Mouse (Mus musculus): ENCODE measurements around the gene Mfsd6l. TPM values are rescaled to one million over a fixed set of nuclear protein-coding genes. Genes with fewer than 3 reads are reported as not detected.
A peak's percentile ranks its signal among the peaks of the same experiment; 100 is the strongest.

The Mfsd6l gene
- total RNA-seq, 1 experiment from 2014 or later = not detected

DNA sequence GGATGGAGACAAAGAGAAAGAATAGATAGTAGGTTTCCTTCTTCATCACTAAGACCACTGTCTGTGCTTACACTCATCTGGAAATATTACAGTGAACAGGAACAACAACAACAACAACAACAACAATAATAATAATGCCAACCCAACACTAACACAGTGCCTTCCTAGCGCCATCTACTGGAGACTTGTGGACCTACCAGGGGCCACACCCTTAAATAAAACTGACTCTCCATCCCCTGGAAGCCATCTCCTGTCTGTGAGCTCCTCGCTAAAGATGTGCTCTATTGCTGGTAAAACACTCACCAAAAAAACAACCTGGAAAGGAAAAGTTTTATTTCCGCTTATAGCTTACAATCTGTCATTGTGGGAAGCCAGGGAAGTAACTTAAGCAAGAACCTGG is 6.4 kb upstream of the Mfsd6l start:
- ATAC-seq (replicated peaks; ENCODE audit: low read depth, poor library complexity, severe bottlenecking) = peak; percentile 41; the same call in 1 of the 2 replicates

DNA sequence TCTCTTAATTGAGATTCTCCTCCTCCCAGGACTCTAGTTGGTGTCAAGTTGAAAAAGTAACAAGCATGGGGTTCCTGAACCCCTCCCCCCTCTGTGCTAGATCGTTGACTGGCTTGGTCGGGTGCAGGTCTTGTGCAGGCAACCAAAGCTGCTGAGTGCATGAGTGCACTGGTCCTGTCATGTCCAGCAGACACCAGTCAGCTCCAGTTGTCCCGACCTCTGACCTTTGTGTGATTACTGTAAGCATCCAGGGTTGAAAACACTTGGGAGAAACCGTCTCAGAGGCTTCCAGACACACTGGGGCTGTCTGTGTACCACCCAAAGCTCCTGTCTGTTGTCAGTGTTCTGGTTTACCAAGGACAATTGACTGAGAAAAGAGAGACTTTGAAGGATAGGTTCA is 5.6 kb upstream of the Mfsd6l start:
- no peak for ATAC-seq (replicated peaks; ENCODE audit: low read depth, poor library complexity, severe bottlenecking)

DNA sequence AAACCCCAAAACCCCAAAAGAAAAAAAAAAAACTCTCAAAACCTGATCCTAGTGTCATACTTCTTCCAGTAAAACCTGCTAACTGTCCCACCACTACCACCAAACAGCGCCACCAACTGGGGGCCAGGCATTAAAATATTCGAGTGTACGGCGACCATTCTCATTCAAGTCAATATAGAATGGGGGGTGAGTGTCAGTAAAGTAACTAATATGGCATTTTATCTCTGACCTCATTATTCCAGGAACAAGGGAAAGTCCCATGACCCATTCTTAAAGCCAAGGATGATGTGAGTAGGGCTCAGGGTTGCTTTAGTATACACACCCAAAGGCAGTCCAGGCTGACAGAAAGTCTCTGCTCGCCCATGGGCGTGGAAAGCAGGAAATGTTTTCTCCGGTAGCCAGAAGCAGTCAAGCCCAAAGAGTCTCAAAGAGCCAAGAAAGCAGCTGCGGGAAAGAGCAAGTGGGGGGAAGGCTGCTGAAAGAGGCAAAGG is 2.0 kb upstream of the Mfsd6l start:
- peak; percentile 42; the same call in 1 of the 2 replicates for ATAC-seq (replicated peaks; ENCODE audit: low read depth, poor library complexity, severe bottlenecking)

DNA sequence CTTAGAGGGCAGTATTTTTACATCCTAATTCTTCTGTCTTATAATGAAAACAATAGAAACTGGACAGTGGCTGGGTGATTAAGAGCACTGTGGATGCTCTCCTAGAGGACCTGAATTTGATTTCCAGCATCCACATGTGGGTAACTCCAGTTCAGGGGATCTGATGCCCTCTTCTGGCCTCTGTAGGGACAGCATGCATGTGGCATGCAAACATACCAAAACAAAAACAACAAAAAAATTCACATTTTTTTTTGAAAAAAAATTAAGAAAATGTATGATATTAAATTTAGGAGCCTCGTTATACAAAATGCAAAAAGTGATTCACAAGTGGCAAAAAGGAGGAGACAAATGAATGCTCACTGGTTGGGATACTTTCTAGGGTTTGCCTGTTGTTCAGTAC is 3.6 kb downstream of the Mfsd6l start:
- ATAC-seq (replicated peaks; ENCODE audit: low read depth, poor library complexity, severe bottlenecking) = no peak

DNA sequence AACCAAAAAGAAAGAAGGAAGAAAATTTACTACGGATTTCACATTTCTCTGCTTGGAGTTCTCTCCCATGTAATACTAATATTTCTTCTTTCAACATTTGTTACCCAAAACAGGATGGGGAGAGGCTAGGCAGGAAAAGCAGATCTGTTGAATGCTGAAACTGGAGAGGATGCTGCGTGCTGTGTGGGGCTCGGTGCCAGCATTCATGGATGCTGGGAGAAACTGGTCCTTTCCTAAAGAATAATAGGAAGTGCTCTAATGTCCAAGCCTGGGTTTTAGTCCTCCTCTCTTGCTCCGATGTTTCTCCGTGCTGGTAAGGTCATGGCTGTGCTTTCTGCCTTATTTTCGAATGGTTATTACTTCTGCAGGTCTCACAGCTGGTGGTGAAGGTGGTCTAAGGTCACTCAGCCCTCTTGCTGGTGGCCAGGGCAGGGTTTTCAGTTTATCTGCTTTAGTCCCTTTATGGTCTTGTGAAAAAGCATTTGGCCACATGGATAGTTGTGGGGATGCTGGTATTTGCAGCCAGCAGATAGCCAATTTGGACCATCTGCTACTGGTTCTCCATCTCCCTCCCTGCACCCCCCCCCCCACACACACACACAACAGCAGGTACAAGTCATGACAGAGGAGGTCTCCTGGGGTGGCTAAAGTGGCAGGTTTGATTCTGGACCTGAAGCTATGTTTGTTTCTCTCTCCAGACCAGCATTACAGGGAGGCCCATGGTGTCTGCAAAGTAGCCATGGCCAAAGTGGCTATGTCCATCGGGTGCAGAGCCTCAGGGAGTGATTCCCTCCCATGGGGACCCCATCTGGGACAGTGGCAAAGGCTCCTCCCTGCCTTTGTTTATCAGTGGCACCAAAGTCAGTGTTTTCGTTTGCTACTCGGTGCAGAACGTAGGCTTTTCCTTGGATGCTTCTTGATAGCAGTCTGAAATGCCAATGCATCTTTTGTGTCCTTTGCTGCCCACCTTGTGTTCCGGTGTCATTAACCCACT is 6.3 kb downstream of the Mfsd6l start:
- no peak for ATAC-seq (replicated peaks; ENCODE audit: low read depth, poor library complexity, severe bottlenecking)

DNA sequence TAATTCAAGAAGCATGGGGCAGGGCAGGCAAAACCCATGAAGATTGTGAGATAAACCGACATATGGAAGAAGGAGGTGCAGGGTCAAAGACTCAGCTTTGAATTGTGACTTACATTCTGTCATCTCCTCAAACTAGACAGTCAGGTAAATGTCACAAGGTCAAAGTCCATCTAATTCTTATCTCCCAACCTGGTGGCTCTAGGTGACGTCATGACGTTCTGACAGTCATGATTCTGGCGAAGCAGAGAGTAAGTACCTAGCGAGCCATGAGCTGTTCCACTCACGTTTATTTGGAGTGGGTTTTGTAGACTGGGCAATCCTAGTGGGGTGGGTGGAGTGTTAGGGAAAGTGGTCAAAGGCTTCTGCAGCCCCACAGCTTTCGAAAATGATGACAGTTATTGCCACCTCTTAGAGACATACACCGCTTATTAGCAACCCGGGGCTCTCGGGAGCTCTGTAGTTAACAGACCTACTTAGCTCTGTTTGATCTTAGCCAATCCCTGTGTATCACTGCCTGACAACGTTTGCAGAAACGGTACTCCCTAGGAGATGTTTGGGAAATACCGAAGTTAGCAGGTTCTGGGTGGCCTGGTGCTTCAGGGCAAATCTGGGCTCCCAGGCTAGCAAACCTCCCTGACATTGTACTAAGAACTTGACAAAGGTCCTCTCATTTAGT is 8.5 kb downstream of the Mfsd6l start:
- no peak for ATAC-seq (replicated peaks; ENCODE audit: low read depth, poor library complexity, severe bottlenecking)

DNA sequence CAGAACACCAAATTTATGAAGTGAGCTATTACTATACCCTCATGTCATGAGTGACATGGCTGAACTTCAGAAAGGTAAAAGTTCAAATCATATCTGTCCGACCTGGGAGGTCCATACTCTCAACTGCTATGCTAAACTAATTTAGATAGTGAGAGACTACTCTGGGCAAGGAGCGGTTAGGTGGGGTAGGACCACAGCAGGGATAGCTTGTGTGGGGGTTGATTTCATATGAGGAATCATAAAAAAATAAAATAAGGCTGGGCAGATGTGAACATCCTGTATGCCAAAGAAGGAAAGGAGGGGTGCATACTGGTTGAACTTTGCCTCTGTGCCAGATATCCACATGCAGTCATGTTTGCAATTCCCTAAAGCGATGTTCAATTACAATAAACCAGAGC is 9.0 kb downstream of the Mfsd6l start:
- no peak for ATAC-seq (replicated peaks; ENCODE audit: low read depth, poor library complexity, severe bottlenecking)

DNA sequence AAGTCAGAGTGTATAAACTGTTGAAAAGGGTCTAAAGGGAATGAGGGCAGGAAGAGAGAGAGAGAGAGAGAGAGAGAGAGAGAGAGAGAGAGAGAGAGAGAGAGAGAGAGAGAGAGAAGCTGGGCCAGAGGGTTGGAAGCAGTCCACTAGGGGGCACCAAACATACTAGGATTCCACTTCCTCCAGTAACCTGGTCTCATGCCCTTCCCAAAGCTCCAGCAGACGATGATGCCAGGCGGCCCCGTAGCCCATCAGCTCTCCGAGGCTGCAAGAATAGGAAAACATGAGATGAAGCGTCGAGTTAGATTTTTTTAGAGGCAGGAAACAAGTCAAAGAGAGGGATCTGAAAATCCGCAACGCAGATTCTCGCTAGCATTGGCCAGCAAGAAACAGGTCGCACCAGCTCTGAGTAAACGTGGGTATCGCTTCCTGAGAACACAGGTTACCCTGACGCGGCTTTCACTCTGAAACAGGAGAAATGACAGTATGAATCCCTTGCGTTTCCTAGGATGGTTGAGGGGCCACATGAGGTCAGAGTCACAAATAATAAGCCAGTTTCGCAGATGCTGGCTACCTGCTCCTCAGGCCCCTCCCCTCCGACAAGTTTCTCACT is 10.6 kb downstream of the Mfsd6l start:
- ATAC-seq (replicated peaks; ENCODE audit: low read depth, poor library complexity, severe bottlenecking) = peak; percentile 63; the same call in 1 of the 2 replicates

DNA sequence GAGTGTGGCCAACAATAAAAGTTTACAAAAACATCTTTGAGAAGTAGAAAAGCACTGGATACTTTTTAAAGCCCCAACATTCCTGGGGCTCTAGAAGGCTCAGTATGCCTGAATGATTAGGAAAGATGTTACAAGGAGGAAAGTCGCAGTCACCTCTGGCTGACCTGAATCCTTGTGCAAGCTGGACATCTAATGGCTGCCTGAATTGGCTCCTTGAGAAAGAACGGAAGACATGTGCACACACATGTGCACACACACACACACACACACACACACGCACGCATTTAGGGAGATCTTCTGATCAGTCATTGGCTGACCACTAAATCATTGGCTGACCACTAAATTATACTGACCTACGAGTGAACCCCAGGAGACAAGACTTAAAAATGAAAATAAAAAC is 14.9 kb downstream of the Mfsd6l start:
- no peak for ATAC-seq (replicated peaks; ENCODE audit: low read depth, poor library complexity, severe bottlenecking)

DNA sequence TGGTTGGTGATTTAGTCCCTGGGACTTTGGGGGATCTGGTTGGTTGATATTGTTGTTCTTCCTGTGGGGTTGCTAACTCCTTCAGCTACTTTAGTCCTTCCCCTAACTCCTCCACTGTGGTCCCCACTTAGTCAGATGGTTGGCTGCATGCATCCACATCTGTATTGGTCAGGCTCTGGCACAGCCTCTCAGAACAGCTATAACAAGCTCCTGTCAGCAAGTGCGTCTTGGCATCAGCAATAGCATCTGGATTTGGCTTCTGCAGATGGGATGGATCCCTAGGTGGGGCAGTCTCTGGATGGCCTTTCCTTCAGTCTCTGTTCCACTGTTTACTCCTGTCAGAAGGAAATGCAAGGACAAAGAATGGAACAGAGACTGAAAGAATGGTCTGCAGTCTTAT is 21.1 kb downstream of the Mfsd6l start:
- ATAC-seq (replicated peaks; ENCODE audit: low read depth, poor library complexity, severe bottlenecking) = no peak

DNA sequence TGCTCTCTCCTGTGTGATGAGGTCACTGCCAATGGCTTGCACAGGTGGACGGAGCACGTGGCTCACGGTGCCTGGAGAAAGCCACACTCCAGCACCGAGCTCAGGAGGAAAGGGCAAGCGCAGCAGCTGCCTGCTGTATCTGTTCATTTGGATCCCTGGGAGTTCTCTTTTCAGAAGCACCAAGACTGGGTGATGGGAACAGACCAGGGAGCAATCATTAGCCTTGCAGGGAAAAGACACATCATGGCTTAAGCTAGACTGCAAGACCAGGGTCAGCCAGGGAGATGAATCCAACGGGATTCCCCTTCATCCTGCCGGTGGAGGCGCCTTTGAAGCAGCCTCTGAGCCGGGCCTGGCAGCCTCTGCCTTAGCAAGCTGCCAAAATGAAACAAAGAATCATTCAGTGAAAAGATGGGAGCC is 23.5 kb downstream of the Mfsd6l start:
- no peak for ATAC-seq (replicated peaks; ENCODE audit: low read depth, poor library complexity, severe bottlenecking)

DNA sequence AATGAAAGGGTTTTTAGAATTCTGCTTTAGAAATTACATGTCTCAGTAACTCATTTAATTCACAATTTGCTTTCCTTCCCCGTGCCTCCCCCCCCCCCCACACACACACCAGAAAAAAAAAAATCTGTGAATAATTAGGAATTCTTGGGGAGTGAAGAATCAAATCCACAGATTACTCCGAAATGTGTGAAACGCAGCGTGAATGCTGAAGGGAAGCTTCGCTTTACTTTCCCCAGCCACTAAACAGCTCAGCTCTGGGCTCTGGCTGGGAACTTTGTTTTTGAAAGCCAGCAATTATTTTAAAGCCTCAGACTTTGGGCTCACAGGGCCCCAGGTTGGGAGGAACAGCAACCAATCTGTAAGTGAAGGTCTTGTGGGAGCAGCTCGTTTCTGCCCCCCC is 24.6 kb downstream of the Mfsd6l start:
- ATAC-seq (replicated peaks; ENCODE audit: low read depth, poor library complexity, severe bottlenecking) = no peak

DNA sequence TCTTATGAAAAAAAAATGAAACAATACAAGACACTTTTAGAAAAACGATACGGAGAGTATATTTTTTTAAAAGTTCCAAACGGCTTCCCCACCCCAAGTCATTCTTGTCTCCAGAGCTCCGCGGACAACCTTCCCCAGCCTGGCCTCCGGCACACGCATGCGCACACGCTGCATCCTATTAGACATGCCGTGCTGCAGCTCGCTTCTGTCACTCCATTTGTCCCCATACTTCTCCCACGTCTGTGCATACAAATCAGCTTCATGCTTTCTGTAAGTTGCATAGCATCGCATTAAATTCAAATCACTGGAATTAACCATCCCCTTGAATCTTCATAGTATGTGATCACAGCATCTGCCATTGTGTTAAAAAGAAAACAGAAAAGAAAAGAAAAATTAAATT is 27.2 kb downstream of the Mfsd6l start:
- ATAC-seq (replicated peaks; ENCODE audit: low read depth, poor library complexity, severe bottlenecking) = no peak

DNA sequence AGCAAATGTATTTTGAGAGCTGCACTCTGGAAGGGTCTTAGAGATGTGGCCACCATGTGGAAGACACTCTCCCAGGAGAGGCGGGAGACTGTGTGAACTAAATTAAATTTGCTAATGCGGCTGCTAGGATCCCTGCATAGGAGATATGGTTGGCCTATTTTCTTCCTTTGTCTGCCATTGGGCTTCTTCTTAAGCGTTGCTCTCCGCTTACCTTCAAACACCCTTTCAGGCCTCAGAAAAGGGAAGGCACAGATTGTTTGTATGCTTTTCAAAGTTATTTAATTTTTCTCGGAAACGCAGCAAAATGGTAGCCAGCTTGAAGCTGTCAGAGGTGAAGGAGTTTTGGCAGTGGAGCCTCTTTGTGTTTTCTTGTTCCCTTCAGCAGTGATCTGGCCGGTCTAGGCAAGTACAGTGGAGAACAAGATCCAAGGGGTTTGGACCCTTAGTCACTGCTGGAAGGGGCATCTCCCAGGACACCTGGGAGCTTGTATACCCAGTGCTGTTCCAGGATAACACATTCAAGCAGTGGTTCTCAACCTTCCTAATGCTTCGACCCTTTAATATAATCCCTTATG is 28.0 kb downstream of the Mfsd6l start:
- no peak for ATAC-seq (replicated peaks; ENCODE audit: low read depth, poor library complexity, severe bottlenecking)

DNA sequence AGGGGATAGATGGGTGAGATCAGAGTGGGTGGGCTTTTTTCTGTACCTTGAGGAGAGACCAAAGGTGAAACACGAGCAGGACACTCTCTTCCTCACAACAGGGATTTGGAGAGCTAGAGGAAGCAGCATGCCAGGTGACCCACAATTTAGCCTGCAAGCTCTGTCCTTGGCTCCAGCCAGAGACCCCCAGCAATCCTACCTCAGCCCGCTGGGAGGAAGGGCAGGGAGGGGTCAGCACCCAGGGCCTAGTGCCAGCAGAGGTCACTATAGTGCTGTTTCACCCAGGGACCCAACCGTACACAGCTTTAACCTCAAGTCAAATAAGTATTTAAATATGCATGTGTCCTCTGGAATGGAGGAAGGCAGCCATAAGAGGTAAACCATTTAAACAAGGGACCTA is 29.9 kb downstream of the Mfsd6l start:
- peak; percentile 53; the same call in 1 of the 2 replicates for ATAC-seq (replicated peaks; ENCODE audit: low read depth, poor library complexity, severe bottlenecking)

DNA sequence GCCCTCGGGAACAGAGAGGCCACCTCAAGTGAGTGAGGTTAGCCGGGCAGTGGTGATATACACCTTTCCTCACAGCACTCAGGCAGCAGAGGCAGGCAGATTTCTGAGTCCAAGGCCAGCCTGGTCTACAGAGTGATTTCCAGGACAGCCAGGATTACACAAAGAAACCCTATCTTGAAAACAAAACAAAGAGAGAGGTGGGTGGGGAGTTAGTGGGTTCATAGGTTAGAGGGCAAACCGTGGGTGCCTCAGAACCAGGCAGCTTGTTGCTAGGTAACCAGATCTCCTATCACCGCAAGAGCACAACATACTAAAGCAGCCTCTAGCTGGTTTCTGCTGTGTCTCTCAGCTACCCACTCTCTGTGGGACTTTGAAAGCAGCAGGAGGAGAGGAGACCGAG is 30.7 kb downstream of the Mfsd6l start, which contains the start of gene Ccdc42:
Gene Ccdc42 (plus strand): TSS at position 301 of the 400 bp plus-strand sequence.
- ATAC-seq (replicated peaks; ENCODE audit: low read depth, poor library complexity, severe bottlenecking) = no peak

DNA sequence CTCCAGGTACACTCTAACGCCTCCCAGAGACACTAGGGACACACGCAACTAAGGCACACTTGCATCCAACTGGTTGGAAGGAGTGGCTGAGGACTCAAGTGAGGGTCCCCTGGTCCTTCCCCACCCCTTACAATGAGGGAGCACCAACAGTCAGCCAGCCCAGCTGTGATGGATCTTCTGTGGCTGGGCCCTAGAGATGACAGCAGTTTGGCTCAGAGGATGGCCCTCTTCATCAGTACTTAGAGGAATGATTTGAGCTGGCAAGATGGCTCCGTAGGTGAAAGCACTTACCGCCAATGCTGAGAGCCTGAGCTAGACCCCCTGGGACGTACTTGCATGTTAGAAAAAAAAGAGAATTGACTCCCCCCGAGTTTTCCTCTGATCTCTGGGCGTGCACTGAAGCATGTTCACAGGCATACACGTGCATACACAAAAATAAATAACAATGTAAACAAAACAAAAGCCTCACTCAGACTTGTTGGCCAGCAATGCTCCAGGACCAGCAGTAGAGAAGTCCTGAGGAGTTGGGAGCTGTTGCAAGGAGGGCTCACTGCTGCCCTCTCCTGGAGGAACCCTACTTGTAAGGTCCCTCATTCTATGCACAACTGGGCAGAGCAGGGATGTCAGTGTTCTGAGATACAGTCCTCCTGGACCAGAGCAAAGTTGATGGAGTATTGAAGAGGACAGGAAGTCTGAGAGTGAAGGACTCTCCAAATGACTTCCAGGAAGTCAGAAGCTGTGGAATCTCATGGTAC is 33.2 kb downstream of the Mfsd6l start:
- peak; percentile 91 for ATAC-seq (replicated peaks; ENCODE audit: low read depth, poor library complexity, severe bottlenecking)

DNA sequence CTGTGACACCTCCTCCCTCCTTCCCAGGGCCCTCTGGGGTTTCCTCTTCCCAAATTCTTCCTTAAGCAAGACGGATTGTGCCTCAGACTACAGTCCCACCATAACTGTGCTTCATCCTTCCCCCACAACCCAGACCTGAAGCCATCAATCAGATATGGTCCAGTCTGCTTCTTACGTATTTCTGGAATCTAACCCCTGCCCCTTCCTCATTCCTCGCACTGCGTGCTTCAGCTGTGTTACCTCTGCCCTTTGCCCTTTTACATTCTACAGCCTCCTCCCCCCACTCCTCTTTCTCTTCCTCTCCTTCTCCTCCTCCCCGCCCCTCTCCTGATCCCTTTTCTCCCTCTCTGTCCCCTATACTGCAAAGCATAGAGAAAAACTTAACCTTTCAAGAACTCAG is 35.7 kb downstream of the Mfsd6l start:
- no peak for ATAC-seq (replicated peaks; ENCODE audit: low read depth, poor library complexity, severe bottlenecking)

DNA sequence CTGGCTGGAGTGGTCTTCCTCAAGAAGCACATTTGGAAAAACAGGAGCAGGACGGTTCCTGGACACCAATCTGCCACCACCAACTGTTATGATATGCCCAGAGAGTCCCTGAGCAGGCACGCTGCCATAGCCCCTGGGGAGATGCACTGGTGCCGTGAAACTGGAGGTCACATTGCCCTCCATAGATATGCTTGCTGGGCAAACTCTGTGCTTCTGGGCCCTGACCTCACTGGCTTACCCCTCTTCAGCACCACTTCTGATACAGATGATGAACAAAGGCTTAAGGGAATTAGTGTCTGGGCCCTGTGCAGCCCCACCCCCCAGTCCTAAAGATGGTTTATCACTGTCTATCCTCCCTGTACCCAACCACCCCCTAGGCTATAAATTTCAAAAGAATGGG is 37.3 kb downstream of the Mfsd6l start:
- ATAC-seq (replicated peaks; ENCODE audit: low read depth, poor library complexity, severe bottlenecking) = no peak

DNA sequence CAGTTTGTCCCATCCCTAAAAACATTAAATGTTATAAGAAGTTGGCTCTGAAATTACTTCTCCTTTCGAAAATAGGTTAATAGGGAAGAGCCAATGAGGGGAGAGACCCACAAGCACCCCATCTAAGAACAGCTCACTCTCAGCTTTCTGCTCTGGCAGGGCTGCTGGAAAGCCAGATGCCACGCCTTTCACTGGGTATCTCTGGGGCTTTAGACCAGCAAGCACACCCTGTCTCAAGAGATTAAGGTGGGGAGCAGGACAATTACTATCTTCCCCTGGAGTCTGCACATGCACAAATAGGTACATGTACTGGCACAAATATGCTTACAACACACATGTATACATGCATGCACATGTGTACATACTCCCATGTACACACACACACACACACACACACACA is 41.9 kb downstream of the Mfsd6l start:
- no peak for ATAC-seq (replicated peaks; ENCODE audit: low read depth, poor library complexity, severe bottlenecking)

Measured in common myeloid progenitor, adult 5-6 weeks (primary cell).